7 mouse cellular contexts compared by ENCODE assay signal in genomic region chr1:55085781-55086366, GRCm38 (mm10). TPM values are rescaled to one million over a fixed set of nuclear protein-coding genes. Genes with fewer than 3 reads are reported as not detected.
DNase-seq lines count a peak whose midpoint lies in the region; ATAC-seq and TF ChIP-seq lines count a peak whose summit lies in the region.

No protein-coding gene starts in this region.

- peak overlapping the region; percentile 90 for H3K4me3 ChIP-seq in lung, embryonic 14.5 days (ENCODE audit: low read depth, low read length)
- H3K4me3 ChIP-seq in forebrain, embryonic 11.5 days (ENCODE audit: low read depth, low read length), result peak overlapping the region; percentile 91
- peak overlapping the region; percentile 90 for H3K4me3 ChIP-seq in limb, embryonic 14.5 days (replicated peaks; ENCODE audit: low read length)
- H3K4me3 ChIP-seq in stomach, embryonic 15.5 days (replicated peaks), result peak overlapping the region; percentile 98

- ATAC-seq in lung, embryonic 14.5 days (ENCODE audit: insufficient read depth), result no peak
- no peak for ATAC-seq in forebrain, embryonic 11.5 days (replicated peaks; ENCODE audit: low FRiP score)
- ATAC-seq in limb, embryonic 14.5 days (ENCODE audit: low FRiP score, low read depth), result no peak
- no peak for ATAC-seq in stomach, embryonic 15.5 days (ENCODE audit: insufficient read depth, low FRiP score, low read depth)

- peak overlapping the region; percentile 94 for H3K9ac ChIP-seq in lung, embryonic 14.5 days
- H3K9ac ChIP-seq in forebrain, embryonic 11.5 days (ENCODE audit: low read length), result 0 out of 2 replicates have a peak overlapping the region, but pooled peaks have one; percentile 10
- H3K9ac ChIP-seq in limb, embryonic 14.5 days (ENCODE audit: low read depth, low read length, severe bottlenecking), result no peak overlapping the region
- H3K9ac ChIP-seq in stomach, embryonic 15.5 days, result no peak overlapping the region

- TF ChIP-seq CTCF in lung, embryonic 14.5 days (IDR thresholded peaks at IDR 0.05; ENCODE audit: low read depth), result no peak

- H3K9me3 ChIP-seq in lung, embryonic 14.5 days (ENCODE audit: low read depth, low read length), result no peaks in the 10 kb centered on the region
- no peaks in the 10 kb centered on the region; the same call in 1 of the 2 replicates for H3K9me3 ChIP-seq in forebrain, embryonic 11.5 days (ENCODE audit: control insufficient read depth, low read length)
- no peaks in the 10 kb centered on the region for H3K9me3 ChIP-seq in limb, embryonic 14.5 days (ENCODE audit: control insufficient read depth, low read length)
- H3K9me3 ChIP-seq in stomach, embryonic 15.5 days, result no peaks in the 10 kb centered on the region

- no peak for DNase-seq in lung, embryonic 14.5 days
- DNase-seq in lung, postnatal 36 days, result no peak
- no peak for DNase-seq in forebrain, embryonic 11.5 days (ENCODE audit: low spot score)
- no peak for DNase-seq in limb, embryonic 14.5 days (ENCODE audit: low spot score)
- no peak for DNase-seq in yolk sac, embryonic 10.5 days (ENCODE audit: low spot score)
- DNase-seq in ovary, postnatal 10 days (ENCODE audit: low spot score), result no peak

- no peak overlapping the region for H3K27ac ChIP-seq in lung, embryonic 14.5 days (ENCODE audit: low read depth)
- no peak overlapping the region for H3K27ac ChIP-seq in forebrain, embryonic 11.5 days (ENCODE audit: low read depth, low read length)
- H3K27ac ChIP-seq in limb, embryonic 14.5 days (replicated peaks; ENCODE audit: low read depth, low read length), result no peak overlapping the region
- H3K27ac ChIP-seq in stomach, embryonic 15.5 days, result no peak overlapping the region

- no peaks in the 10 kb centered on the region for H3K27me3 ChIP-seq in lung, embryonic 14.5 days (ENCODE audit: insufficient read depth, low read length)
- H3K27me3 ChIP-seq in forebrain, embryonic 11.5 days (ENCODE audit: control insufficient read depth, insufficient read depth, low read length), result no peaks in the 10 kb centered on the region
- no peaks in the 10 kb centered on the region for H3K27me3 ChIP-seq in limb, embryonic 14.5 days (ENCODE audit: control insufficient read depth, insufficient read depth, low read length)
- no peaks in the 10 kb centered on the region for H3K27me3 ChIP-seq in stomach, embryonic 15.5 days (replicated peaks)

- no peak for TF ChIP-seq POLR2A in limb, embryonic 14.5 days (IDR thresholded peaks at IDR 0.05; ENCODE audit: borderline replicate concordance, extremely low read depth, insufficient read depth, insufficient read length)

- 50% methylated on average over 7 of the region's 7 CpGs for whole genome bisulfite sequencing in lung, embryonic 14.5 days
- WGBS in forebrain, embryonic 11.5 days, result 56% methylated on average over 7 of the region's 7 CpGs
- 52% methylated on average over 7 of the region's 7 CpGs for WGBS in limb, embryonic 14.5 days
- WGBS in stomach, embryonic 15.5 days, result 58% methylated on average over 7 of the region's 7 CpGs

- H3K4me2 ChIP-seq in lung, embryonic 14.5 days, result peak overlapping the region; percentile 91
- H3K4me2 ChIP-seq in forebrain, embryonic 11.5 days (ENCODE audit: low read depth, low read length, severe bottlenecking), result peak overlapping the region; percentile 85
- H3K4me2 ChIP-seq in limb, embryonic 14.5 days (replicated peaks; ENCODE audit: low read depth, low read length, severe bottlenecking), result peak overlapping the region; percentile 90
- peak overlapping the region; percentile 61 for H3K4me2 ChIP-seq in stomach, embryonic 15.5 days

- peaks cover 16% of the 10 kb centered on the region; the same call in 1 of the 2 replicates for H3K4me1 ChIP-seq in lung, embryonic 14.5 days (ENCODE audit: insufficient read depth)
- H3K4me1 ChIP-seq in forebrain, embryonic 11.5 days (replicated peaks; ENCODE audit: control insufficient read depth, insufficient read depth, low read length), result peaks cover 6% of the 10 kb centered on the region
- H3K4me1 ChIP-seq in limb, embryonic 14.5 days (ENCODE audit: control insufficient read depth, insufficient read depth, low read length), result peaks cover 19% of the 10 kb centered on the region
- peaks cover 15% of the 10 kb centered on the region for H3K4me1 ChIP-seq in stomach, embryonic 15.5 days

- peaks cover 58% of the 10 kb centered on the region for H3K36me3 ChIP-seq in lung, embryonic 14.5 days (ENCODE audit: insufficient read depth)
- peaks cover 22% of the 10 kb centered on the region for H3K36me3 ChIP-seq in forebrain, embryonic 11.5 days (ENCODE audit: control insufficient read depth, insufficient read depth, low read length)
- H3K36me3 ChIP-seq in limb, embryonic 14.5 days (ENCODE audit: control insufficient read depth, insufficient read depth, low read length), result peaks cover 46% of the 10 kb centered on the region
- H3K36me3 ChIP-seq in stomach, embryonic 15.5 days, result peaks cover 31% of the 10 kb centered on the region

RNA-seq across cellular contexts. Expression of gene Hspe1, which starts 2.1 kb away (rescaled TPM):
- 435 and 439 TPM in 2 replicates for polyA plus RNA-seq in lung, embryonic 14.5 days (2014; fragmentation: Nextera tagmentation; extraction: Ambion mirVana)
- polyA plus RNA-seq in forebrain, embryonic 11.5 days (2014; fragmentation: Nextera tagmentation; extraction: Ambion mirVana), result 434 and 507 TPM in 2 replicates
- polyA plus RNA-seq in limb, embryonic 14.5 days (2012; rRNA removed), result 170 and 288 TPM in 2 replicates
- 345 and 381 TPM in 2 replicates for polyA plus RNA-seq in limb, embryonic 14.5 days (2014; fragmentation: Nextera tagmentation; extraction: Ambion mirVana)
- 499 and 561 TPM in 2 replicates for polyA plus RNA-seq in stomach, embryonic 15.5 days (2015; fragmentation: Nextera tagmentation; extraction: Ambion mirVana)

RNA-seq across cellular contexts. Expression of gene Hspd1, which starts 2.2 kb away (rescaled TPM):
- polyA plus RNA-seq in lung, embryonic 14.5 days (2014; fragmentation: Nextera tagmentation; extraction: Ambion mirVana), result 312 and 315 TPM in 2 replicates
- polyA plus RNA-seq in forebrain, embryonic 11.5 days (2014; fragmentation: Nextera tagmentation; extraction: Ambion mirVana), result 401 and 416 TPM in 2 replicates
- 98.9 and 161 TPM in 2 replicates for polyA plus RNA-seq in limb, embryonic 14.5 days (2012; rRNA removed)
- 231 and 252 TPM in 2 replicates for polyA plus RNA-seq in limb, embryonic 14.5 days (2014; fragmentation: Nextera tagmentation; extraction: Ambion mirVana)
- polyA plus RNA-seq in stomach, embryonic 15.5 days (2015; fragmentation: Nextera tagmentation; extraction: Ambion mirVana), result 436 and 499 TPM in 2 replicates

RNA-seq across cellular contexts. Expression of gene Coq10b, which starts 33.3 kb away (rescaled TPM):
- 21.1 and 22.9 TPM in 2 replicates for polyA plus RNA-seq in lung, embryonic 14.5 days (2014; fragmentation: Nextera tagmentation; extraction: Ambion mirVana)
- 30.9 and 32.9 TPM in 2 replicates for polyA plus RNA-seq in forebrain, embryonic 11.5 days (2014; fragmentation: Nextera tagmentation; extraction: Ambion mirVana)
- polyA plus RNA-seq in limb, embryonic 14.5 days (2012; rRNA removed), result 12.2 and 13.0 TPM in 2 replicates
- polyA plus RNA-seq in limb, embryonic 14.5 days (2014; fragmentation: Nextera tagmentation; extraction: Ambion mirVana), result 19.1 and 21.2 TPM in 2 replicates
- 20.5 and 21.2 TPM in 2 replicates for polyA plus RNA-seq in stomach, embryonic 15.5 days (2015; fragmentation: Nextera tagmentation; extraction: Ambion mirVana)

RNA-seq across cellular contexts. Expression of gene Mob4, which starts 45.2 kb away (rescaled TPM):
- polyA plus RNA-seq in lung, embryonic 14.5 days (2014; fragmentation: Nextera tagmentation; extraction: Ambion mirVana), result 141 TPM in 2 replicates
- 133 and 163 TPM in 2 replicates for polyA plus RNA-seq in forebrain, embryonic 11.5 days (2014; fragmentation: Nextera tagmentation; extraction: Ambion mirVana)
- polyA plus RNA-seq in limb, embryonic 14.5 days (2012; rRNA removed), result 37.0 and 43.4 TPM in 2 replicates
- 120 and 129 TPM in 2 replicates for polyA plus RNA-seq in limb, embryonic 14.5 days (2014; fragmentation: Nextera tagmentation; extraction: Ambion mirVana)
- polyA plus RNA-seq in stomach, embryonic 15.5 days (2015; fragmentation: Nextera tagmentation; extraction: Ambion mirVana), result 144 and 156 TPM in 2 replicates

RNA-seq across cellular contexts. Expression of gene Sf3b1, which starts 58.6 kb away (rescaled TPM):
- polyA plus RNA-seq in lung, embryonic 14.5 days (2014; fragmentation: Nextera tagmentation; extraction: Ambion mirVana), result 313 and 342 TPM in 2 replicates
- polyA plus RNA-seq in forebrain, embryonic 11.5 days (2014; fragmentation: Nextera tagmentation; extraction: Ambion mirVana), result 327 and 360 TPM in 2 replicates
- polyA plus RNA-seq in limb, embryonic 14.5 days (2012; rRNA removed), result 181 and 211 TPM in 2 replicates
- polyA plus RNA-seq in limb, embryonic 14.5 days (2014; fragmentation: Nextera tagmentation; extraction: Ambion mirVana), result 313 and 324 TPM in 2 replicates
- polyA plus RNA-seq in stomach, embryonic 15.5 days (2015; fragmentation: Nextera tagmentation; extraction: Ambion mirVana), result 259 and 270 TPM in 2 replicates

Comparison
In these comparisons a context has a peak if more than half of its experiments do, and no peak if none do; other contexts are left out.
1. H3K9ac ChIP-seq: peak in lung, embryonic 14.5 days (single experiment) and forebrain, embryonic 11.5 days (single experiment); none in limb, embryonic 14.5 days (single experiment) and stomach, embryonic 15.5 days (single experiment).
2. Peak in every context shown above with its lines, with median percentiles within 50 percentile points of each other: H3K4me2 ChIP-seq and H3K4me3 ChIP-seq.